Mouse (Mus musculus) heart, adult 2 months (tissue): Measurements from ENCODE around the gene Lhx2.

Source experiments
- CTCF ChIP-seq: fragments of 200-600 bp; IDR thresholded peaks from 2 replicates; pipeline ENCODE4 v1.8.1; 2022; ENCODE audit warnings: antibody characterized with exemption, mild to moderate bottlenecking, moderate library complexity
- EP300 ChIP-seq: fragments of 200-500 bp; IDR thresholded peaks from 2 replicates; pipeline ENCODE4 v1.6.1; 2011; ENCODE audit warnings: low read depth, low read length, control low read depth; ENCODE audit not compliant: insufficient read depth
- POLR2A ChIP-seq: fragments of 200-500 bp; IDR thresholded peaks from 2 replicates; pipeline ENCODE4 v1.6.1; 2011; ENCODE audit warnings: mild to moderate bottlenecking, low read depth, low read length, control low read depth; ENCODE audit not compliant: insufficient read depth

GRCm38 (mm10) chr2:38395869-38396236 lies 56.8 kb downstream of the Lhx2 start:
- TF ChIP-seq POLR2A = no peak
- TF ChIP-seq CTCF = no peak
- TF ChIP-seq EP300 = no peak
